Mouse (Mus musculus): ENCODE data around the gene Egfr.

DNA sequence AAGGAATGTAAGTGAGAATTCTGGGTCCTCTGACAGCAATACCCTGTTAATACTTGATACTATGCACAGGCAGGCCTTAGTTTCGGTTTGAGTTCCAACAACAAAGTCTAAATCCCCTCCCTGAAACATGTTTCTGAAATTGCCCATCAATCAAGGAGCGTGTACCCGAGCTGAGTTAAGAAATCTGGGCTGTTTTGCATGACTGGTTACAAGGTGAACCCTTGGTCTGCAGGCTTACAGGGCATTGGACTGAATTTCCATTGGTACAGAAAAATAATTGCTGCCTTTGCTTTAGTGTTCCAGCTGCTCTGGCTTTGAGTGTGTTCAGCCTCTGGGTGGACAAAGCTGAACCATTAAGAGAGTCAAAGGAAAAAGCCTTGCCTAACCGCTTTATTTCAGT, 129.9 kb downstream of the Egfr start:
- no peak for TF ChIP-seq SIN3A (IDR thresholded peaks at IDR 0.05; ENCODE audit: low read length)
- no peak for TF ChIP-seq IRF4 (IDR thresholded peaks at IDR 0.05; ENCODE audit: low read depth, low read length)
- TF ChIP-seq POLR2A (IDR thresholded peaks at IDR 0.05; ENCODE audit: low read depth, low read length): no peak
- TF ChIP-seq ZC3H11A (IDR thresholded peaks at IDR 0.05; ENCODE audit: low read depth, low read length): no peak
- no peak for TF ChIP-seq KAT2A (IDR thresholded peaks at IDR 0.05; ENCODE audit: insufficient replicate concordance, low read length)

All from CH12.LX (cell line).